Mouse (Mus musculus) ES-E14 (cell line): Measurements from ENCODE around the gene Fgr. TPM values are rescaled to one million over a fixed set of nuclear protein-coding genes. Genes with fewer than 3 reads are reported as not detected.

Experiments used
- DNase-seq: peaks from one replicate; pipeline ENCODE4 v3.0.0-alpha.2; 2013; ENCODE audit warnings: low read depth, low spot score
- H3K27ac ChIP-seq: 2 replicates; pipeline ENCODE4 v1.5.1; 2012; ENCODE audit warnings: low read depth, mild to moderate bottlenecking, low read length, moderate library complexity, mixed read lengths; ENCODE audit not compliant: poor library complexity, insufficient read depth, severe bottlenecking
- H3K36me3 ChIP-seq: 2 replicates; pipeline ENCODE4 v1.6.1; 2012; ENCODE audit warnings: mild to moderate bottlenecking, low read length, moderate library complexity, mixed read lengths; ENCODE audit not compliant: control insufficient read depth, poor library complexity, insufficient read depth, severe bottlenecking
- H3K4me1 ChIP-seq, 2 experiments: fragments of 150-350 bp in 1 of 2; sonication (generic) in 1 of 2; 2 replicates each; pipeline ENCODE4 v1.6.1; 2012; ENCODE audit warnings: low read length in 2 of 2, mild to moderate bottlenecking in 1 of 2, mixed read lengths in 1 of 2; ENCODE audit not compliant: control insufficient read depth in 2 of 2, insufficient read depth in 2 of 2, poor library complexity in 1 of 2
- H3K4me3 ChIP-seq, 2 experiments: fragments of 150-350 bp in 1 of 2; sonication (generic) in 1 of 2; 2 replicates each; pipeline ENCODE4 v1.5.1; 2012; ENCODE audit warnings: low read length in 2 of 2, low read depth in 1 of 2, mild to moderate bottlenecking in 1 of 2, mixed read lengths in 1 of 2; ENCODE audit not compliant: insufficient read depth in 1 of 2, poor library complexity in 1 of 2, severe bottlenecking in 1 of 2
- H3K9ac ChIP-seq: 2 replicates; pipeline ENCODE4 v1.6.1; 2012; ENCODE audit warnings: low read depth, mild to moderate bottlenecking, low read length, mixed read lengths; ENCODE audit not compliant: poor library complexity, insufficient read depth, severe bottlenecking
- H3K9me3 ChIP-seq: fragments of 150-350 bp; sonication (generic); 2 replicates; pipeline ENCODE4 v1.6.1; 2012; ENCODE audit warnings: low read depth, mild to moderate bottlenecking, low read length; ENCODE audit not compliant: control insufficient read depth, insufficient read depth
- CHD2 ChIP-seq: IDR thresholded peaks from 2 replicates; pipeline ENCODE4 v1.6.1; 2014; ENCODE audit warnings: mild to moderate bottlenecking, low read depth, low read length, inconsistent platforms
- HCFC1 ChIP-seq: IDR thresholded peaks from 2 replicates; pipeline ENCODE4 v1.6.1; 2012; ENCODE audit warnings: low read length, inconsistent platforms, borderline replicate concordance; ENCODE audit not compliant: insufficient read depth
- MAFK ChIP-seq: IDR thresholded peaks from 2 replicates; pipeline ENCODE4 v1.6.1; 2014; ENCODE audit warnings: mild to moderate bottlenecking, low read depth, low read length, inconsistent platforms; ENCODE audit not compliant: insufficient read depth
- ZC3H11A ChIP-seq: IDR thresholded peaks from 2 replicates; pipeline ENCODE4 v1.6.1; 2012; ENCODE audit warnings: low read depth, mild to moderate bottlenecking, inconsistent platforms, low read length, borderline replicate concordance
- ZNF384 ChIP-seq: IDR thresholded peaks from 2 replicates; pipeline ENCODE4 v1.6.1; 2012; ENCODE audit warnings: low read depth, low read length, inconsistent platforms
- in situ Hi-C, 2 experiments: fragments of 600-800 bp; cut with MboI; formaldehyde crosslinking; loops; one replicate each; pipeline ENCODE4 v1.15.1; 2025; ENCODE audit warnings: low sequenced_read_pairs in 2 of 2, inconsistent platforms in 1 of 2; ENCODE audit not compliant: unreplicated experiment in 2 of 2
- total RNA-seq: library from RNA; depleted of rRNA; stranded (reverse); fragments of 300-350 nt; gene quantifications from 2 replicates; pipeline ENCODE4 v1.2.3, GENCODE M21; 2012

The Fgr gene
- total RNA-seq, 1 experiment: 1.8 TPM

GRCm38 (mm10) chr4:132944106-132944505, 29.8 kb upstream of the Fgr start:
- Histone ChIP-seq H3K4me3 (no peak overlapping the region), H3K9ac (no peak overlapping the region), H3K4me1 (peaks cover 9 to 13% of the 10 kb centered on the region in 2 experiments; a peak in 3 of 4 replicates), H3K27ac (no peak overlapping the region), H3K36me3 (no peaks in the 10 kb centered on the region), H3K9me3 (no peaks in the 10 kb centered on the region)
- in situ Hi-C loops: no loop called here
- TF ChIP-seq MAFK (no peak), ZC3H11A (no peak), ZNF384 (no peak), HCFC1 (no peak), CHD2 (no peak)
- no peak for DNase-seq

GRCm38 (mm10) chr4:132944776-132945175, 29.1 kb upstream of the Fgr start:
- Histone ChIP-seq H3K4me3 (no peak overlapping the region), H3K9me3 (no peaks in the 10 kb centered on the region), H3K4me1 (peaks cover 8 to 13% of the 10 kb centered on the region in 2 experiments; a peak in 3 of 4 replicates), H3K9ac (no peak overlapping the region), H3K27ac (no peak overlapping the region), H3K36me3 (no peaks in the 10 kb centered on the region)
- DNase-seq: no peak
- in situ Hi-C loops: loop anchor here in 1 of 2 experiments (5.0 kb wide), 1 partner anchor 48 kb away; no protein-coding TSS in a partner anchor
- TF ChIP-seq ZC3H11A (no peak), HCFC1 (no peak), MAFK (no peak), CHD2 (no peak), ZNF384 (no peak)

- in situ Hi-C loops: loop anchor here in 1 of 2 experiments (5.0 kb wide), 1 partner anchor 47 kb away; no protein-coding TSS in a partner anchor
These were observed 28.4 kb upstream of the Fgr start for GRCm38 (mm10) chr4:132945261-132946046.

GRCm38 (mm10) chr4:132946047-132947001, 27.6 kb upstream of the Fgr start:
- TF ChIP-seq HCFC1: no peak
- TF ChIP-seq CHD2: no peak
- TF ChIP-seq ZC3H11A: no peak
- no peak for TF ChIP-seq MAFK
- TF ChIP-seq ZNF384: no peak
- Histone ChIP-seq H3K36me3 (no peaks in the 10 kb centered on the region), H3K4me3 (peak overlapping the region; percentile 1 to 10; a peak in 3 of 4 replicates), H3K9ac (peak overlapping the region; percentile 19; the same call in 1 of the 2 replicates), H3K27ac (peak overlapping the region; percentile 11; the same call in 1 of the 2 replicates), H3K9me3 (no peaks in the 10 kb centered on the region), H3K4me1 (peaks cover 15 to 16% of the 10 kb centered on the region in 2 experiments; a peak in 3 of 4 replicates)
- in situ Hi-C loops: loop anchor here in 1 of 2 experiments (5.0 kb wide), 1 partner anchor 46 kb away; no protein-coding TSS in a partner anchor
- DNase-seq: no peak

More at GRCm38 (mm10) chr4:132945261-132946046, 28.4 kb upstream of the Fgr start:
- Histone ChIP-seq H3K27ac (0 out of 2 replicates have a peak overlapping the region, but pooled peaks have one; percentile 11), H3K9ac (peak overlapping the region; percentile 36; the same call in 1 of the 2 replicates), H3K4me1 (peaks cover 10 to 13% of the 10 kb centered on the region in 2 experiments; a peak in 3 of 4 replicates), H3K4me3 (peak overlapping the region; percentile 1 to 10; a peak in 3 of 4 replicates), H3K36me3 (no peaks in the 10 kb centered on the region), H3K9me3 (no peaks in the 10 kb centered on the region)
- TF ChIP-seq ZNF384: no peak
- no peak for TF ChIP-seq CHD2
- TF ChIP-seq MAFK: no peak
- TF ChIP-seq HCFC1: no peak
- peak; percentile 97 for TF ChIP-seq ZC3H11A
- DNase-seq: peak; percentile 95
